Mouse (Mus musculus): ENCODE results near the gene Fam72a.
"Not testable (repeated sequence)": the region's sequence is repeated elsewhere in the genome, so short reads cannot be mapped to it uniquely, and the experiment has no call there.

DNA sequence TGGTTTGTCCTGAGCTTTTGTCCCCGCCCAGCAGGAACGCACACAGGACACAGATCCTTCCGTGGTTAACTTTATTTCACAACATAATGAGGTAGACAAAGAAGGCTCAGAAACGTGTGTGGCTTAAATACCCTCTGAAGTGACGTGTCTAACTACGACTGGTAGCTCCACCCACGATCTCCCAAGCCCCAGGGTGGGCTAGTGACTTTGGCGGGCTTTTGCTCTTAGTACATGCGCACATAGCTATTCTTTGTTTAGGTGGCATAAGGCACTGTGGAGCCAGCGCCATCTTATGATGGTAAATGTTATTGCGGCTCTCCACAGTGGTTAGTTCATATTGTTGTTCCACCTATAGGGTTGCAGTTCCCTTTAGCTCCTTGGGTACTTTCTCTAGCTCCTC, 38.4 kb downstream of the Fam72a start:
- not testable (repeated sequence) for TF ChIP-seq EP300 (IDR thresholded peaks at IDR 0.05; ENCODE audit: low read depth)
- peak; percentile 57 for TF ChIP-seq CTCF (IDR thresholded peaks at IDR 0.05; ENCODE audit: low read depth)
